Mouse (Mus musculus) cerebellum, adult 2 months (tissue): ENCODE measurements around the gene Scg3.

ENCODE experiments used
- CTCF ChIP-seq: fragments of 200-500 bp; IDR thresholded peaks from 2 replicates; pipeline ENCODE4 v1.5.1; 2011; ENCODE audit warnings: low read depth, mild to moderate bottlenecking, control low read depth, low read length, moderate library complexity, borderline replicate concordance; ENCODE audit not compliant: insufficient read depth
- POLR2A ChIP-seq: fragments of 200-500 bp; IDR thresholded peaks from 2 replicates; pipeline ENCODE4 v1.6.1; 2011; ENCODE audit warnings: low read length, control low read depth, borderline replicate concordance; ENCODE audit not compliant: insufficient read depth

DNA sequence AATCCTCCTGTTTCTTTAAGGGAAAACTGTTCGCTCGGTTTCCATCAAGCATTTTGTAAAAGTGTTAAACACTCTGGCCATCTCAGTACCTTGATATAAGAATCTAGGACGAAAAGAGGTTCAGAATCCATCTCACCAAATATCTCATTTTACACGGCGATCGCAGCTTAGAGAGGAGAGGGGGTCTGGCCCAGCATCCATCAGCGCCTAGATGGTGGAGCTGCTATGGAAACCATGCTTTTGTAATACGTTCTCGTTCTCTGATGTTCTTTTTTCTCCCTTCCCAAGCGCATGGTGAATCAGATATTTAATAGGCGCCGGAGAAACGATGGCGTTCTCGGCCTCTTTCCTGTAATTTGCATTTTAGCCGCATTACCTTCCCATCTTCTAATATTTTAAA is 73.9 kb downstream of the Scg3 start:
- TF ChIP-seq CTCF (no peak), POLR2A (no peak)
